Mouse (Mus musculus) naive thymus-derived CD4-positive, alpha-beta T cell, adult 2 months (primary cell): ENCODE data around the gene Ccdc154.
A peak's percentile ranks its signal among the peaks of the same experiment; 100 is the strongest.
"Not testable (repeated sequence)": the region's sequence is repeated elsewhere in the genome, so short reads cannot be mapped to it uniquely, and the experiment has no call there.

Experiments used
- DNase-seq: peaks from one replicate; pipeline ENCODE4 v3.0.0-alpha.2; 2011; ENCODE audit warnings: low read depth

Ccdc154 gene

GRCm38 (mm10) chr17:25162161-25162560, at the start of gene Ccdc154:
TSS of gene Ccdc154 (plus strand) at chr17:25162461.
- no peak for DNase-seq

GRCm38 (mm10) chr17:25114908-25115645, 47.2 kb upstream of the Ccdc154 start:
- DNase-seq = no peak

- DNase-seq = peak; percentile 94
These were observed 46.4 kb upstream of the Ccdc154 start, which contains the start of gene Telo2 for GRCm38 (mm10) chr17:25115664-25116432. TSS of gene Telo2 (minus strand) at chr17:25115967.

- DNase-seq = peak; percentile 51
These were observed 45.0 kb upstream of the Ccdc154 start for GRCm38 (mm10) chr17:25117263-25117662.

- DNase-seq = no peak
These were observed 41.9 kb upstream of the Ccdc154 start, which contains the start of gene Ptx4 for GRCm38 (mm10) chr17:25120406-25120805. TSS of gene Ptx4 (plus strand) at chr17:25120760.

GRCm38 (mm10) chr17:25123979-25124378, 38.3 kb upstream of the Ccdc154 start:
- DNase-seq = peak; percentile 66

GRCm38 (mm10) chr17:25125442-25126060, 36.7 kb upstream of the Ccdc154 start:
- DNase-seq = not testable (repeated sequence)

- DNase-seq = no peak
These were observed 35.2 kb upstream of the Ccdc154 start for GRCm38 (mm10) chr17:25127079-25127478.

GRCm38 (mm10) chr17:25127681-25128080, 34.6 kb upstream of the Ccdc154 start:
- no peak for DNase-seq

GRCm38 (mm10) chr17:25130060-25130459, 32.2 kb upstream of the Ccdc154 start:
- DNase-seq = peak; percentile 54

- DNase-seq = peak; percentile 79
These were observed 29.0 kb upstream of the Ccdc154 start, which contains the start of gene Clcn7 for GRCm38 (mm10) chr17:25133275-25133698. TSS of gene Clcn7 (plus strand) at chr17:25133391.

- DNase-seq = no peak
These were observed 26.6 kb upstream of the Ccdc154 start for GRCm38 (mm10) chr17:25135622-25136021.

- no peak for DNase-seq
These were observed 23.5 kb upstream of the Ccdc154 start for GRCm38 (mm10) chr17:25138803-25139202.

- peak; percentile 20 for DNase-seq
These were observed 22.3 kb upstream of the Ccdc154 start for GRCm38 (mm10) chr17:25139960-25140359.

GRCm38 (mm10) chr17:25163387-25163786, 1.1 kb downstream of the Ccdc154 start:
- no peak for DNase-seq

- DNase-seq = no peak
These were observed 2.5 kb downstream of the Ccdc154 start for GRCm38 (mm10) chr17:25164770-25165169.

- no peak for DNase-seq
These were observed 3.9 kb downstream of the Ccdc154 start for GRCm38 (mm10) chr17:25165970-25166671.

GRCm38 (mm10) chr17:25169706-25170105, 7.4 kb downstream of the Ccdc154 start:
- DNase-seq = no peak

GRCm38 (mm10) chr17:25172558-25172957, 10.3 kb downstream of the Ccdc154 start:
- DNase-seq = no peak

- DNase-seq = no peak
These were observed 13.2 kb downstream of the Ccdc154 start, which contains the start of gene Gm38655 for GRCm38 (mm10) chr17:25175411-25175810. TSS of gene Gm38655 (minus strand) at chr17:25175471.

- peak; percentile 43 for DNase-seq
These were observed 21.0 kb downstream of the Ccdc154 start for GRCm38 (mm10) chr17:25183232-25183631.
